Mouse (Mus musculus) gastrocnemius, postnatal 4 days (tissue): Measurements from ENCODE around the gene Lrch3. TPM values are rescaled to one million over a fixed set of nuclear protein-coding genes. Genes with fewer than 3 reads are reported as not detected.
"Not testable (repeated sequence)": the region's sequence is repeated elsewhere in the genome, so short reads cannot be mapped to it uniquely, and the experiment has no call there.

Source experiments
- DNase-seq, 2 experiments: peaks; one replicate each; pipeline ENCODE4 v3.0.0; 2021 to 2022; ENCODE audit warnings: low spot score in 2 of 2, mixed read lengths in 2 of 2
- total RNA-seq, 2 experiments: library from RNA; stranded (reverse); gene quantifications; 2 replicates each; pipeline ENCODE4 v1.2.3; 2021

Lrch3 gene
- total RNA-seq, 2 experiments from 2014 or later: 32.7 to 35.2 TPM

DNA sequence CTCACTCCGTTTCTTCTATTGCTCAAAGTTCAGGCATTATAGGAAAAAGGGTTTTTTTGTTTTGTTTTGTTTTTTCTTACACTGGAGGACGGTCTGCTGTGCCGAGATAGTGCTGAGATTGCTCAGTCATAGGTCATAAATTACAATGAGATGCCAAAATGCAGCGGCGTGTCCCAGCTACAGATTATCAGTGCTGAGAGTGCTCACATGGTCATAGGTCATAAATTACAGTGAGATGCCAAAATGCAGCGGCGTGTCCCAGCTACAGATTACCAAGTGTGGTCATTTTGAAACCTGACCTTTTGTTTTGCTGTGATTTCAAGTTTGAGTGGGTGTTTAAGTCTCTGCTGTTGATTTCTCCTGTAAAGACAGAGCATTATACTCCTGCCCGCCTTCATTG, 7.2 kb upstream of the Lrch3 start:
- no peak for DNase-seq

- no peak for DNase-seq
Observed at GRCm38 (mm10) chr16:32913212-32913611, 688 bp upstream of the Lrch3 start.

GRCm38 (mm10) chr16:32915292-32916068, 1.6 kb downstream of the Lrch3 start:
- no peak for DNase-seq

- not testable (repeated sequence) for DNase-seq
Observed at GRCm38 (mm10) chr16:32926629-32927028, 12.7 kb downstream of the Lrch3 start.

GRCm38 (mm10) chr16:32927044-32927443, 13.1 kb downstream of the Lrch3 start:
- no peak for DNase-seq

- DNase-seq: no peak
Observed at GRCm38 (mm10) chr16:32929918-32930317, 16.0 kb downstream of the Lrch3 start.

- no peak for DNase-seq
Observed at GRCm38 (mm10) chr16:32934470-32934869, 20.6 kb downstream of the Lrch3 start.

- no peak for DNase-seq
Observed at GRCm38 (mm10) chr16:32935088-32935487, 21.2 kb downstream of the Lrch3 start.

GRCm38 (mm10) chr16:32937358-32937757, 23.5 kb downstream of the Lrch3 start:
- no peak for DNase-seq

- DNase-seq: peak in 1 of 2 experiments; percentile 26
Observed at GRCm38 (mm10) chr16:32939301-32939700, 25.4 kb downstream of the Lrch3 start.

GRCm38 (mm10) chr16:32939716-32940115, 25.8 kb downstream of the Lrch3 start:
- DNase-seq: not testable (repeated sequence)

GRCm38 (mm10) chr16:32941226-32941625, 27.3 kb downstream of the Lrch3 start:
- DNase-seq: not testable (repeated sequence)

GRCm38 (mm10) chr16:32942694-32943093, 28.8 kb downstream of the Lrch3 start:
- DNase-seq: no peak

DNA sequence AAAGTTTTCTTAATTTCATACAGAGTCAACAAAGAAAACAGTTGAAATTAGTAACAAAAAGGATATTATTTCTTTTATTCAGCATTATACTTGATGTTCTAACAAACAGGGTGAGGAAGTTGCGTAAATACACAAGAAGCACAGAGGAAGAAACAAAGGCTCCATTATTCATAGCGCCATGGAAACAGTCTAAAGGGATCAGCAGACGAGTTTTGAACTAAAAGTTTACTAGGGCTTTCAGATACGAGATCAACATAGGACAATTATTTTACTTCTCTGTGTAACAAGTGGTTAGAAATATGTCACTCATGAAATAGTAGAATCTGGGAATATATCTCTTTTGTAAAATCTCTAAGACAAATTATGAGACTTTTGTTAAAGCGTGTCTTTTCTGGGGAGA, 31.5 kb downstream of the Lrch3 start:
- DNase-seq: no peak

GRCm38 (mm10) chr16:32948016-32948415, 34.1 kb downstream of the Lrch3 start:
- no peak for DNase-seq

DNA sequence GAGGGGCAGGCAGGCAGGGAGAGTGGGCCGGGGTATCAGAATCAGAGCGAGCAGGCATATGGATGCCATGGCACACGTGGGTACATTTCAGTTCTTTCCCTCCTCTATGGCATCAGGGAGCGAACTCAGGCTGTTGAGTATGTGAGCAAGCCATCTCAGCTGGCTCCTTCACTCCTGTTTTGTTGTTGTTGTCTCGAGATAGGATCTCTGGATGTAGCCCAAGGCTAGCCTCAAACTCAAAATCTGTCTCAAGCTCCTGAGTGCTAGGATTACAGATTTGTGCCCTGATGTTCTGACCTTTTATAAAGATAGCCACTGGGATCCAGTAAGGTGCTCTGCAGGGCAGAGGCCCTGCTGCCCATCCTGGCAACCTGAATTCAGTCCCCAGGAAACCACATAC, 34.8 kb downstream of the Lrch3 start:
- DNase-seq: no peak

GRCm38 (mm10) chr16:32949281-32949680, 35.4 kb downstream of the Lrch3 start:
- no peak for DNase-seq

DNA sequence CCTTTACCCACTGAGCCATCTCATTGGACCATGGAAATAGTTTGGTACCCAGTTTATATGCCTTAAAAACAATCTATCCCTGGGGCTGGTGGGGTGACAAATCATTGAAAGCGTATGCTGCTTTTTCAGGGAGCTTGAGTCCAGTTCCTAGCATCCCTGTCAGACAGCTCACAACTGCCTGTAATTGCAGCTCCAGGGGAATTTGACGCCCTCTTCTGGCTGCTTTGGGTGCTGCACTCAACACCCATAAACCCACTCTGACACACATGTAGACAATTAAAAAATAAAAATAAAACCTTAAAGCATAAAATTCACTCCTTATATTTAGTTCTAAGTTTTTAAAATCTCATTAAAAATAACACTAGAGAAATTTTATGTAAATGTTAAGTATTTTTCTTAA, 37.2 kb downstream of the Lrch3 start:
- DNase-seq: no peak

DNA sequence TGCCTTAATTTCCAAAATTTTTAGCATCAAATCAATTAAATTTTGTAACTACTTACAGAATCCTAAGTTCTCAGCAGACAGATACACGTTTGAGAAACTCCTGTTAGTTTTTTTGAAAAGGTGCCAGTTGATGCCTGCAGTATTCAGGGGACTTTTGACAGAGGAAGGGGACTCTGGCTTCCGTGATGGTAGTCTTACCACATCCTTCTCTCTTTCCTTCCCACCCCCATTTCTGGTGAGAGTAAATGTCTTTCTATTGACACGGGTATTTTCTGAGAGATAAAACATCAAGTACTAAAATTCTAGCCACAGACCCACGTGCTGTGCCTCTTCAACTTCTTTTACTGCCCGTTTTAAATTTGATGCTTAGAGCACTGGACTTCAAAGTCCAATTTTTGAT, 39.9 kb downstream of the Lrch3 start:
- DNase-seq: no peak

DNA sequence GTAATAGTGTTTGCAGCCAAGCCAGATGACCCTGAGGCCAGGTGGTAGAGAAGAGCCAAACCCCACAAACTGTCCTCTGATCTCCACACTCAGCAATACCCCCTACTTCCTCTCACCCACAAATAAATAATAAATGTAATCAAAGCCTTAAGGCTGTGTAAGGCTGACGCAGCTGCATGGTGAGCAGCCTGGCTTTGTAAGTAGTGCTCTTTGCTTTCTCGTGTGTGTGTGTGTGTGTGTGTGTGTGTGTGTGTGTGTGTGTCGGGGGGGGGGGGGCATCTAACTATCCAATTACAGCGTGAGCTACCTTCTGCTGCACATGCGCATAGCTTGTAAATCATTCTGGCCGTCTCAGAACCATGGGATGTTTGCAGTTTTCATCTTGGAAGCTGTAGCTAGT, 40.4 kb downstream of the Lrch3 start:
- no peak for DNase-seq

- no peak for DNase-seq
Observed at GRCm38 (mm10) chr16:32956889-32957288, 43.0 kb downstream of the Lrch3 start.

GRCm38 (mm10) chr16:32972535-32972934, 58.6 kb downstream of the Lrch3 start:
- no peak for DNase-seq

GRCm38 (mm10) chr16:32973047-32973446, 59.1 kb downstream of the Lrch3 start:
- DNase-seq: no peak
